Mouse (Mus musculus): ENCODE results near the gene Taf11.

Gene Taf11

DNA sequence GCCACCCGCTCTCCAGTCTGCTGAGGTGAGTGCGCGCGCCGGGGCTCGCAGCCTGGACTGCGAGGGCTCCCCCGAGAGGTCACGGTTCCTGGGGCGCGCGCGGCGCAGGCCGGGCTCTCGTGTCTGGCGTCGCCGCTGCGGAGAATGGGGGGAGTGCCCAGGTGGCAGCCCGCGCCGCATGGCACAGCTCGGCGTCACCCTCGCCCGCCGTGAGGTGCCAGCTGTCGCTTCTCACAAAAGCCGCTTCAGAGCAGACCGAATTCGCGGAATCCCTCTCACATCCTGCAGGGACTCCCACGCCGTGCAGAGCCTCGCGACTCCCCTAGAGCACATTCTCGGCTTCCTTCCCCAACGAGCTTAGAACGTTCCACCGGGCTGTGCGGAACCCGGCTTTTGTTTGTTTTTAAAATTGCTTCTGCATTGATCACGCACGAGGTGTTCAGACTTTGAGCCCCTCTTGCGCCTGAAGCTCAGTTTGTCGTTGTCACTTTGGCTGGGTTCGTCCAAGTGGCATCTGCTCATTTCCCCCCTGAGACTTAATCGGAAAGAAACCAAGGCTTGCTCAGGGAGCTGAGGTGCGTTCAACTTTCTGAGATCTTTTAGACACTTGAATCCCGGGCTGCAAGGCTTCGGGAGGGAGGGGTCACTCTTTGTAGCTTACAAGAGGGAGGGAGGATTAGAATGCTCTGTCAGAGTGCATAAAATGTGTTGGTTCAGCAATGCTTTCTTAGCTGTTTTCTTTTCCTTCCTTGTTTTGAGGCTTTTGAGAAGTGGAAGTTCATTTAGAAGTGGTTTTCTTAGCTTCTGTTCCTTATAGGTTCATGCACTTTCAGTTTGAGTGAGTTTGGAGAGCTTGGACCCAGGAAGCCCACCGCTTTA is at the start of gene Taf11:
Taf11 (minus strand) TSS at position 223 of the 879 bp plus-strand sequence.
- no peak for DNase-seq (ENCODE audit: inconsistent age in 2 of 2, low spot score in 1 of 2)

DNA sequence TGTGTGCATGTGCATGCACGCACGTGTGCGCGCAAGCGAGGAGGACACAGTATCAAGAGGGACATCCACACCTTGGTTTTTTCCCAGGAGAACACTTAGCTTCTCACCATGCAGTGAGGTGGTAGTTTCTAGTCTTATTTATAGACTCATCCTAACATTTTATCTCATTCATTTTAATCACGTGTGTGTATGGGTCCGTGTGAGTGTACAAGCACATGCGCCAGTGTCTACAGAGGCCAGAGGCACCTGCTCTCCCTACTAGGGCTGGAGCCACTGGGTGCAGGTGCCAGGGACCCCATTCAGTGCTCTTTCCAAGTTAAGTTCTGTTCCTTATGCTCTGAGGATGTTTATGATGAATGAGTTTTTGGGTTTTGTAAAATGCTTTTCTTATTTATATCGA is 48.0 kb upstream of the Taf11 start:
- DNase-seq (ENCODE audit: inconsistent age in 2 of 2, low spot score in 1 of 2) = no peak

- DNase-seq (ENCODE audit: inconsistent age in 2 of 2, low spot score in 1 of 2) = no peak
These were observed 45.2 kb upstream of the Taf11 start for GRCm38 (mm10) chr17:27954629-27955402.

- no peak for DNase-seq (ENCODE audit: inconsistent age in 2 of 2, low spot score in 1 of 2)
These were observed 43.5 kb upstream of the Taf11 start for GRCm38 (mm10) chr17:27953136-27953535.

DNA sequence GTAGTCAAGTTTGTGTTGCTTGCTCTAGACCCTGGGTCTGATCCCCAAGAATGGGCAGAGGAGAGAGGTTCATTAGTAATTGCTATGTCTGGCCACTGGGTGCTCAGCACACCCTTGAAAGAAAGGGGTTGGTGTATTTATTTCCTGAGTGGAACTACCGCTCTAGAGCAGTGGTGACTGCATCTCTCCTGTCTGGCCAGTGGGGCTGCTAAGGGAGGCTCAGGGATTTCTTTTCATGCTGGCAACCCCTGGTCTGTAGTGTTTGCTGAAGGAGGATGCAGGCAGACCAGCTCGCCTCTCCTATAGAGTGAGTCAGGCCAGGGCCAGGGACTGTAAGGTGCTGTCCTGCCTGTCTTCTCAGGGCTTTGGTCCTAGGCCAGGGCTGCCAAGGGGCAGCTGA is 37.5 kb upstream of the Taf11 start:
- DNase-seq (ENCODE audit: inconsistent age in 2 of 2, low spot score in 1 of 2) = no peak

DNA sequence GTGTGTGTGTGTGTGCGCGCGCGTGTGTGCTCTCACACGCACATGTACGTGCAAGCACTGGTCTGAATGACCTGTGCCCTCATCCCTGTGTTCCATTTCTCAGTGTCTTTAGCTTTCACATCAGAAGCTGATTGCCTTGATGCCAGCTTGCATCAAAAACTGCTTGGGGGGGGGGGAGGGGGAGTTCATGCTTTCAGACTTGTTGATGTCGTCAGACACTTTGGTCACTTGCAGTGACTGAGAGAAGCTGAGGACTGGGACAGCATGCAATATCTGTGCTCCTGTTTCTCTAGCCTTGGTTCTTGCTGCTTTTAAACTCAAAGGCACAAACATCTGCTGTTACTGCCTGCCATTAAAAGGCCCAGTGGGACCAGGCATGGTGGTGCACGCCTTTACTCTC is 36.7 kb upstream of the Taf11 start:
- DNase-seq (ENCODE audit: inconsistent age in 2 of 2, low spot score in 1 of 2) = no peak

DNA sequence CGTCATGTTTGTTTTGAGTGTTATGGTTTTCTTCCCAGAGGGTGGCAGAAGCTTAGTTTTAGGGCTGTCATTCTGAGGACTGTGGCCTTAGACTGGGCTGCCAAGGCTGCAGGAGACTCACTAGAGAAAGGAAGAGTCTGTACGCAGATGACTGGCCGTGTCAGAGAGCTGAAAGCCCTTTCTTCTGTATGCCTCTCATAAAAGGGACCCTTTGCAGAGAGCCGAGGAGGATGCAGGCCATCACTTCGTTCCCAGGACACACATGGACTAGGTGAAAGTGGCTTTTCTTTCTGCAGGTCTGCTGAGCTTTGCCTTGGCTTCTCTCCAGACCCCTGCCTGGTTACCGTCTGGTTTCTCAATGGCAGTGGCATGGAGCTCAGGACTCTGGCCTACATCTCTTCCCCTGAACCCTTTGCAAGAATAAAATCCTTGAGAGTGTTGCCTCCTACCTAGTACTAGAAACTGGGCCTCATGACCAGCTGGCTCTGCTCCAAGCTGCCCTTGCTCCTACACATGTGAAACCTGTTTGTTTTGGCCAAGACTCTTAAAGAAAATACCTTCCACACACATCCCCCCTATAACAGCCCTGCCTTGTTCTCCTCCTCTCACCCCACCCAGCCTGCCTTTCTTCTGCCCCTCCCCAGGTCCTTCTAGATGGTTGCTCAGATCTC is 36.0 kb upstream of the Taf11 start:
- peak in 1 of 2 experiments; percentile 82 for DNase-seq (ENCODE audit: inconsistent age in 2 of 2, low spot score in 1 of 2)

DNA sequence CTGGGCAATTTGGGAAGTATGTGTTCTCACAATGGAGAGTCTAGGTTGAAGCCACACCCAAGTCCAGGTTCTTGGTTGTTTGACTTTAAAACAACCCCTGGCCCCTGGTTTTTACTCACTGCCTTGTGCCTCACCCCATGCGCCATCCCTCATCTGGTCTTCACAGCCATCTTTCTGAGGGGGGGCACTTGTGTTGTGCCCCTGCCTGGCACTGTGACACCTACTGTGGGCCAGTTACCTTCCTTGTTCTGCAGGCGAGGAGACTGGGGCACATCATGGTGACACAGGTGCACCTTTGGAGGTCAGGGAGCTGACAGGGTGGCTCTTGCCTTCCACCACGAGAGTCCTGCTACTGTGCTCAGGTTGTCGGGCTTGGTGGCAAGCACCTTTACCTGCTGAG is 32.5 kb upstream of the Taf11 start:
- DNase-seq (ENCODE audit: inconsistent age in 2 of 2, low spot score in 1 of 2) = no peak

DNA sequence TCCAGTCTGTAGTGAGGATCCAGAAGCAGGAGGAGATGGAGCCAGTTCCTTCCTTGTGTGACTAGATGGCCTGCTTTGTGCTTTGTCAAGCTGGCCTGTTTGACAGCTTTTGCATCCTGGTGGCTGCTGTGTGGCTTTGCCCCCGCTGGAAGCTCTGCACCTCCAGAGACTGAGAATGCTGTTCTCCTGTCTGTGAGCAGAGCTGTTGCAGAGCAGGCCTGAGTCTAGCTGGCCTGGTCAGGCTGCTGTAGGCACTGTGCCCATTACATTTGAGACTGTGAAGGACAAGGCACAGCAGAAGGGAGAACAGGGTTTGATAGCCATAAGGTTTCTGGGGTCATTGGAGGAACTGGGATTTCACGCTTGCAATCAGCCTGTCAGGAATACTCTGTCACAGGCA is 32.1 kb upstream of the Taf11 start:
- peak in 1 of 2 experiments; percentile 68 for DNase-seq (ENCODE audit: inconsistent age in 2 of 2, low spot score in 1 of 2)

GRCm38 (mm10) chr17:27941178-27941577 is 31.5 kb upstream of the Taf11 start:
- DNase-seq (ENCODE audit: inconsistent age in 2 of 2, low spot score in 1 of 2) = peak in 1 of 2 experiments; percentile 61

- DNase-seq (ENCODE audit: inconsistent age in 2 of 2, low spot score in 1 of 2) = peak in 1 of 2 experiments; percentile 60
These were observed 30.7 kb upstream of the Taf11 start for GRCm38 (mm10) chr17:27940352-27940751.

DNA sequence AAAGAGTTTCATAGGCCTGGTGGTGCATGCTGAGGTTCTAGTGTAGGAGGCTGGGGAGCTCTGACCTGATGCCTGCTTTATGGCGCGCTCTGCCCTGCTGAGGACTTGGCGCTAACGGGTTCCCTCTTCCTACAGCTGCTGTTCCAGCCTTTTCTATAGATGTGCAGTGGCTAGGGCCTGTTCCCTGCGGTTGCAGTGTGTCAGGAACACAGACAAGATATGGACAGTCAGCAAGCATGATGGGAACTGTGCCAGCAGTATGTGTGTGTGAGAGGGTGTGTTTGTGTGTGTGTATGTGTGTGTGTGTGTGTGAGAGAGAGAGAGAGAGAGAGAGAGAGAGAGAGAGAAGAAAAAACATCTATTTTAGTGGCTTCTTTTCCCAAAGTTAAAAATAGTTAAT is 29.4 kb upstream of the Taf11 start:
- no peak for DNase-seq (ENCODE audit: inconsistent age in 2 of 2, low spot score in 1 of 2)

DNA sequence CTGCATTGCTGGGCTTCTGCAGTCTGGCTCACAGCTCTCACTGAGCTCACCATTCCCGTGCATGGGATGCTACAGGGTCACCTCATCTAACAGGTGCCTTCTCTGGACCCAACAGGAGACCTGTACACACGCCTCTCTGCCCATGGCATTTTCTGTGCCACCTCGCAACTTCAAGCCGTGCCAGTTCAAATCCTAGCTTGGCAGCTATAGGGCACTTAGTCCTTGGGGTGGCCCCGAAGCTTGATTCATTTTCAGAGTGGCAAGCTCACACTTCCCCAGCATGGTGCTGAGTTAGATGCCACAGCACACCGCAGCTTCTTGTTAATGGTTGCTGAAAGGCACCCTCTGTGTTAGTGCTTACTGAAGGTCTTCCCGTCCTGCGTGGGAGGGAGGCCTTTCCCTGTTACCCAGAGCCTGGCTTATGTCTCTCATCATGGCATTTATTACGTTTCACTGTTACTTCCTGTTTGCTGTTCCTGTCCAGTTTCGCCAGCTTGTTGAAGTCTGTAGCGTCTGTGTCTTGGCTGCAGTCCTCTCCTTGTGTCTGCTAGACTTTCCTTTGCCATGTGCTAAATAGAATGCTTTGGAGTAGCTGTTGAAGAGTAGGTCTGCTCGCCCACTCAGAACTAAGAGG is 28.6 kb upstream of the Taf11 start:
- DNase-seq (ENCODE audit: inconsistent age in 2 of 2, low spot score in 1 of 2) = peak in 1 of 2 experiments; percentile 51

DNA sequence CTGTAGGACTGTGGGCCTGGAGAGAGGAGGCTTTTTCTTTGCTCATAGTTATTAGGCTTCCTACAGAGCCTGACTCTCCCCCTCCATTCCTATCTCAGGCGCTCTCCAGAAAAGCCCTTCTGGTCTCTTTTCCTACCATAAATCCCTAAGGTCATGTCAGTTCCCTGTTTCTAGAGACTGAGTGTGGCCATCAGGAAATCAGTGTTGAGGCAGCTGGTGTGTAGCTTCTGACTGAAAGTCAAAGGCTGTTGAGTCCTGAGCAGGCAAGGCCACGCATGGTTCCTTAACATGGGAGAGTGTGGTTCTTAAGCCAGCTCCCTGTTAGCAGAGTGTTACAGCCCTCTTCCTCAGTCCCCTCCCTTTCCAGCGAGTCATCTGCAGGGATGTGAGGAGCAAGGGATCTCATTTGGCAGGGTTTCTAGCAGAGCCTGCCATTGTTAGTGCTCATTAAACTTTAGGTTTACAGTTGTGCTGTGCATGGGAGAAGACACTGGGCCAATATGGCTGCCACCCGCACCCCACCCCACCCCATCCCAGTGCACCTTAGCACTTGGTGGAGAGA is 27.5 kb upstream of the Taf11 start:
- no peak for DNase-seq (ENCODE audit: inconsistent age in 2 of 2, low spot score in 1 of 2)

- no peak for DNase-seq (ENCODE audit: inconsistent age in 2 of 2, low spot score in 1 of 2)
These were observed 25.4 kb upstream of the Taf11 start for GRCm38 (mm10) chr17:27935091-27935490.

DNA sequence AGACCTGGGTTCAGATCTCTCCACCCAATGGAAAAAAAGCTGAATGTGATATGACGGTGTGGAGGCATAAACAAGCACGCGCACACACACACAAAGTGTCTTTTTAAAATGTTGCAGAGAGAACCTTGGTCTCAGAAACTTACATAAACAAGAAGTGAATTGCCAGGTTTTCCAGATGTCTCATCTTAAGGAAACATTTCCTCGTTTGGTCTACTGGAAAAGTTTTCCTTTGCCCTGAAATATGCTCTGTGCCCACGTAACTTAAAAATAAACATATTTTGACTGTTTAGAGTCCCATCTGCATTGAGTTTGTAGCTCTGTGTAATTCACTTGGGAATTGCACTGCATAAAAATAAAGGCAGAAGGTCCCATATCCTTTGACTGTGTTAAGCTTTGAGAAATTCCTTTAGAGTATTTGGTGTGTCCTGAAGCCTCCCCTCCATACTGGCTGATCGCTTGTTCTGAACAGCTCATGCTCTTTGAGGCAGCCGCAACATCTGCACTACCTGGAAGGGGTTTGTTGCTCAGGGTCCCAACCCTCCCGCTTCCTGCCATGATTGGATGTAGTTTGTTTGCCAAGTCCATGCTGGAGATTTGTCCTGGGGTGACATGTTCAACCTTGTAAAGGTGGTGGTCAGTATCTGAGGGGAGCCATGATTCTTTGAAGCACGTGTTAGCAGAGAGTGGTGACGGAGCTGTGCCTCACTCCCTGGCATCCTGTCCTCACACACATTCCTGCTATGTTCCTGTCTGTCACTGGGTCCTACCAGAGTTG is 24.7 kb upstream of the Taf11 start:
- DNase-seq (ENCODE audit: inconsistent age in 2 of 2, low spot score in 1 of 2) = no peak

- no peak for DNase-seq (ENCODE audit: inconsistent age in 2 of 2, low spot score in 1 of 2)
These were observed 22.2 kb upstream of the Taf11 start for GRCm38 (mm10) chr17:27931826-27932225.

GRCm38 (mm10) chr17:27930291-27930690 is 20.6 kb upstream of the Taf11 start:
- no peak for DNase-seq (ENCODE audit: inconsistent age in 2 of 2, low spot score in 1 of 2)

- DNase-seq (ENCODE audit: inconsistent age in 2 of 2, low spot score in 1 of 2) = no peak
These were observed 15.9 kb upstream of the Taf11 start for GRCm38 (mm10) chr17:27925504-27925903.

DNA sequence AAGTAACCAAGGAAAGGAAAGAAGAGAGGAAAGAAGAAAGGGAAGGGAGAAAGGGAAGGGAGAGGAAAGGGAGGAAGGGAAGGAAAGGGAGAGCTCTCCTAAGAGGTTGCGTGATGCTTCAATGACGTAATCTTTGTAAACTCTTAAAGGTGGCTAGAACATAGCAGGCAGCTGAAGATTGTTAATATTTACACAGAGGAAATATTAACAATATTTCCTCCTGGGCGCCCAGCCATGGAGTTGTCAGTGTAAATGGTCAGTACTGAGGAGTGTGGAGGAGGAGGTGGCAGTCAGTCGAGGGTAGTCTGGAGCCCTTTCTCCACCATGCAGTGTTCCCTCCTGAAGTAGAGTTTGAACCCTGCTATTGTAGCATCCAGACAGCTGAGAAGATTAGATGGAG is 15.4 kb upstream of the Taf11 start:
- DNase-seq (ENCODE audit: inconsistent age in 2 of 2, low spot score in 1 of 2) = no peak
